ENCODE assay signal across 8 mouse cellular contexts in genomic region chr15:91191412-91192222, GRCm38 (mm10). TPM values are rescaled to one million over a fixed set of nuclear protein-coding genes. Genes with fewer than 3 reads are reported as not detected.
A peak's percentile ranks its signal among the peaks of the same experiment; 100 is the strongest.
DNase-seq lines count a peak whose midpoint lies in the region; ATAC-seq and TF ChIP-seq lines count a peak whose summit lies in the region.

Gene Abcd2, minus strand, starts transcription at chr15:91191799.

- H3K27ac ChIP-seq in forebrain, embryonic 14.5 days (ENCODE audit: low read depth, low read length): peak within 1 kb of the TSS; percentile 84
- peak within 1 kb of the TSS; percentile 65 for H3K27ac ChIP-seq in heart, postnatal 0 days (ENCODE audit: low read depth)
- H3K27ac ChIP-seq in liver, embryonic 14.5 days: peak within 1 kb of the TSS; percentile 17; the same call in 1 of the 2 replicates

- DNase-seq in NIH3T3 (ENCODE audit: low read depth): peak; percentile 87
- peak; percentile 82 for DNase-seq in cerebellum, adult 11-12 months
- DNase-seq in forebrain, embryonic 14.5 days (ENCODE audit: low spot score): peak; percentile 90
- peak; percentile 63 for DNase-seq in heart, postnatal 0 days (ENCODE audit: low spot score)
- peak; percentile 69 to 76 for DNase-seq in kidney, postnatal 36 days
- DNase-seq in liver, embryonic 14.5 days (ENCODE audit: low read depth in 3 of 3, low spot score in 3 of 3): peak; percentile 37 to 46 (median 38)
- peak; percentile 80 for DNase-seq in neural tube, embryonic 10.5 days (ENCODE audit: extremely low spot score, low spot score)
- peak; percentile 85 for DNase-seq in testis, postnatal 10 days (ENCODE audit: low spot score)

- no peaks in the 10 kb centered on the region for H3K27me3 ChIP-seq in forebrain, embryonic 14.5 days (replicated peaks; ENCODE audit: control insufficient read depth, insufficient read depth, low read length)
- H3K27me3 ChIP-seq in heart, postnatal 0 days (ENCODE audit: control insufficient read depth, insufficient read depth, low read length): no peaks in the 10 kb centered on the region
- H3K27me3 ChIP-seq in liver, embryonic 14.5 days (ENCODE audit: control insufficient read depth, insufficient read depth, low read length): no peaks in the 10 kb centered on the region

- H3K36me3 ChIP-seq in forebrain, embryonic 14.5 days (ENCODE audit: control insufficient read depth, insufficient read depth, low read length): no peaks in the 10 kb centered on the region
- H3K36me3 ChIP-seq in heart, postnatal 0 days (replicated peaks; ENCODE audit: control insufficient read depth, insufficient read depth, low read length): no peaks in the 10 kb centered on the region
- H3K36me3 ChIP-seq in liver, embryonic 14.5 days (replicated peaks; ENCODE audit: control insufficient read depth, insufficient read depth, low read depth): no peaks in the 10 kb centered on the region

- ATAC-seq in forebrain, embryonic 14.5 days: peak; percentile 96
- peak; percentile 87 for ATAC-seq in heart, postnatal 0 days (ENCODE audit: insufficient read depth, low read depth)
- ATAC-seq in liver, embryonic 14.5 days (ENCODE audit: insufficient read depth): peak; percentile 84

- peak within 1 kb of the TSS; percentile 70 for H3K9ac ChIP-seq in forebrain, embryonic 14.5 days (ENCODE audit: low read length)
- H3K9ac ChIP-seq in heart, postnatal 0 days (replicated peaks; ENCODE audit: low read depth, low read length): peak within 1 kb of the TSS; percentile 51
- peak within 1 kb of the TSS; percentile 54 for H3K9ac ChIP-seq in liver, embryonic 14.5 days (replicated peaks)

- no peaks in the 10 kb centered on the region for H3K9me3 ChIP-seq in forebrain, embryonic 14.5 days (replicated peaks; ENCODE audit: control insufficient read depth, low read length)
- H3K9me3 ChIP-seq in heart, postnatal 0 days (replicated peaks; ENCODE audit: control insufficient read depth, low read length): no peaks in the 10 kb centered on the region
- no peaks in the 10 kb centered on the region for H3K9me3 ChIP-seq in liver, embryonic 14.5 days (ENCODE audit: control insufficient read depth, low read length)

- TF ChIP-seq CTCF in heart, postnatal 0 days (IDR thresholded peaks at IDR 0.05; ENCODE audit: low read depth): no peak
- no peak for TF ChIP-seq CTCF in liver, embryonic 14.5 days (IDR thresholded peaks at IDR 0.05; ENCODE audit: low read depth)

- under 1% methylated on average over 22 of the region's 22 CpGs for WGBS in forebrain, embryonic 14.5 days
- WGBS in heart, postnatal 0 days: under 1% methylated on average over 22 of the region's 22 CpGs
- under 1% methylated on average over 22 of the region's 22 CpGs for WGBS in liver, embryonic 14.5 days (ENCODE audit: insufficient replicate concordance)

- peak within 1 kb of the TSS; percentile 52 for H3K4me3 ChIP-seq in forebrain, embryonic 14.5 days (ENCODE audit: low read depth, low read length)
- H3K4me3 ChIP-seq in heart, postnatal 0 days (ENCODE audit: low read depth, low read length): peak within 1 kb of the TSS; percentile 54
- peak within 1 kb of the TSS; percentile 54 to 67 for H3K4me3 ChIP-seq in liver, embryonic 14.5 days (ENCODE audit: insufficient read depth in 1 of 2, low read depth in 2 of 2, low read length in 2 of 2)

- H3K4me1 ChIP-seq in forebrain, embryonic 14.5 days (ENCODE audit: control insufficient read depth, insufficient read depth, low read length): peaks cover 5% of the 10 kb centered on the region
- H3K4me1 ChIP-seq in heart, postnatal 0 days (ENCODE audit: control insufficient read depth, insufficient read depth): peaks cover 4% of the 10 kb centered on the region; the same call in 1 of the 2 replicates
- H3K4me1 ChIP-seq in liver, embryonic 14.5 days (replicated peaks; ENCODE audit: control insufficient read depth in 2 of 2, insufficient read depth in 2 of 2, low read length in 1 of 2): peaks cover 9 to 12% of the 10 kb centered on the region in 2 experiments

- H3K4me2 ChIP-seq in forebrain, embryonic 14.5 days (ENCODE audit: low read length): peak within 1 kb of the TSS; percentile 69
- peak within 1 kb of the TSS; percentile 69 for H3K4me2 ChIP-seq in heart, postnatal 0 days (ENCODE audit: low read depth, low read length)
- H3K4me2 ChIP-seq in liver, embryonic 14.5 days (ENCODE audit: low read depth): peak within 1 kb of the TSS; percentile 76

- TF ChIP-seq EP300 in heart, postnatal 0 days (IDR thresholded peaks at IDR 0.05; ENCODE audit: low read depth): no peak
- no peak for TF ChIP-seq EP300 in liver, embryonic 14.5 days (IDR thresholded peaks at IDR 0.05; ENCODE audit: low read depth)

RNA-seq across cellular contexts. Expression of gene Abcd2, which starts in this region (rescaled TPM):
- 16.5 and 17.7 TPM in 2 replicates for polyA plus RNA-seq in forebrain, embryonic 14.5 days (2014; fragmentation: Nextera tagmentation; extraction: Ambion mirVana)
- 0.38 and 0.73 TPM in 2 replicates for total RNA-seq in heart, postnatal 0 days (2014; rRNA removed; ENCODE audit: low replicate concordance)
- 0.77 and 1.2 TPM in 2 replicates for polyA plus RNA-seq in heart, postnatal 0 days (2015; fragmentation: Nextera tagmentation; extraction: Ambion mirVana)
- polyA plus RNA-seq in liver, embryonic 14.5 days (2012; rRNA removed): 0.87 and 1.1 TPM in 2 replicates
- 2.5 and 3.3 TPM in 2 replicates for polyA plus RNA-seq in liver, embryonic 14.5 days (2014; fragmentation: Nextera tagmentation; extraction: Ambion mirVana)

Comparison
In these comparisons a context has a peak if more than half of its experiments do, and no peak if none do; other contexts are left out.
1. Peak in every context shown above with its lines: DNase-seq, ATAC-seq, H3K4me3 ChIP-seq and H3K27ac ChIP-seq.
2. DNase-seq: peak in every context shown above with its lines; median percentile 90 in forebrain, embryonic 14.5 days; 87 in NIH3T3; 85 in testis, postnatal 10 days; 82 in cerebellum, adult 11-12 months; 80 in neural tube, embryonic 10.5 days; 72 in kidney, postnatal 36 days; 63 in heart, postnatal 0 days; 38 in liver, embryonic 14.5 days.
3. H3K27ac ChIP-seq: peak in every context shown above with its lines; median percentile 84 in forebrain, embryonic 14.5 days; 65 in heart, postnatal 0 days; 17 in liver, embryonic 14.5 days.